Comparison of ENCODE assay signal across 20 mouse cellular contexts in genomic region chr8:64461136-64461535, GRCm38 (mm10).
DNase-seq lines count a peak whose midpoint lies in the region; TF ChIP-seq lines count a peak whose summit lies in the region.
"Had no signal": no experiment of that assay in that cellular context is flagged by ENCODE, and none has a peak within 500 bp of the region (broad histone marks: within the 10 kb centered on the region; RNA-seq: fewer than 3 reads in every experiment).

No protein-coding gene starts in this region.

- intact Hi-C loops in heart, postnatal 36 days (cut with DNase I): no loop called here

- DNase-seq in heart, adult 11 months: peak; percentile 58
- DNase-seq in heart, postnatal 36 days: no peak
- DNase-seq in brain, adult 2 months (ENCODE audit: low read depth, low spot score): peak; percentile 6
- peak; percentile 78 for DNase-seq in retina, embryonic 14.5 days (ENCODE audit: low spot score)
- no peak for DNase-seq in adrenal gland, postnatal 14 days
- DNase-seq in layer of hippocampus, adult 2 months (ENCODE audit: low spot score in 2 of 2): no peak
- DNase-seq: adrenal gland, adult 2 months; adrenal gland, postnatal 10 days; adrenal gland, postnatal 36 days; cerebellum, adult 18-20 months; cerebellum, adult 8-10 months; cerebellum, adult 9-11 months; cerebellum, postnatal 14 days; cerebellum, postnatal 36 days; embryo, embryonic 11 days had no signal

- no peak overlapping the region for H3K27ac ChIP-seq in layer of hippocampus, adult 2 months
- H3K27ac ChIP-seq: embryonic facial prominence, embryonic 13.5 days; embryonic facial prominence, embryonic 15.5 days; forebrain, embryonic 10.5 days; forebrain, embryonic 12.5 days had no signal

- H3K4me3 ChIP-seq in layer of hippocampus, adult 2 months: no peak overlapping the region
- H3K4me3 ChIP-seq: embryonic facial prominence, embryonic 13.5 days; embryonic facial prominence, embryonic 15.5 days; erythroblast, embryonic 14.5 days; forebrain, embryonic 10.5 days; forebrain, embryonic 12.5 days had no signal

- no peak for TF ChIP-seq CTCF in layer of hippocampus, adult 2 months (conservative IDR thresholded peaks at IDR 0.05)

Comparison
In these comparisons a context has a peak if more than half of its experiments do, and no peak if none do; other contexts are left out.
1. DNase-seq: peak in heart, adult 11 months (single experiment), brain, adult 2 months (single experiment) and retina, embryonic 14.5 days (single experiment); none in heart, postnatal 36 days (0 of 2), adrenal gland, postnatal 14 days (single experiment) and layer of hippocampus, adult 2 months (0 of 2).